Mouse (Mus musculus): ENCODE data around the gene Ugt2b1. TPM values are rescaled to one million over a fixed set of nuclear protein-coding genes. Genes with fewer than 3 reads are reported as not detected.

Ugt2b1 gene
- total and polyA plus RNA-seq, 2 experiments = 81.8 to 562 TPM

DNA sequence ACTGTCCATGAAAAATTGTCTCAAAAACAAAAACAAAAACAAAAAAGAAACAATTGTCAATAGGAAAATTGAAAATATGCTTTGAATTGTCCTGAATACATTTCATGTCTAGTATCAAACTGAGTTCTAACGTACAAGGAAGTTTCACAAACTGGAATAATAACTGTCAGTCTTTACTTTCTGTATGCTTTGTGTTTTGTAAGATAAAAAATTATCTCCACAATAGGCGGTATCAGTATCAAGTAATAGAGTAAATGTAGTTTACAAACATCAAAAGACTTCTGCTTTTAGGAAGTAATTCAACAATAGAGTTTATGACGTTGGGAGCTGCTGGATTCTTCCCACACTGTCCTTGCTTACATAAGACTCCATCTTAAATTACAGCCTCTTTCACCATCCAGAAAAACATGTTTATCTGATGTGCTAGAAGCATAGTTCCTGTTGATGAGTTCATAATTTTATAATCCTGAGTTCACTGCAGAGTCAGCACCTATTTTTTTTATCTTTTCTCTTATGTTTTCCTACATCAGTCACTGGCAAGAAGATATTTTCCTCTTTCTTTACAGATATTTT, 5.6 kb downstream of the Ugt2b1 start:
- TF ChIP-seq CTCF (IDR thresholded peaks at IDR 0.05; ENCODE audit: low read depth, low read length) (no peak), POLR2A (IDR thresholded peaks at IDR 0.05; ENCODE audit: extremely low read depth, insufficient read depth, low read length) (no peak)
- DNase-seq (ENCODE audit: extremely low read depth, low read depth, low spot score) = no peak
- WGBS = 45% methylated on average over 3 of the region's 3 CpGs
- Histone ChIP-seq H3K27ac (replicated peaks; ENCODE audit: insufficient read depth, low read depth, low read length) (no peak overlapping the region), H3K79me2 (ENCODE audit: control insufficient read depth, insufficient read depth, low read length) (no peaks in the 10 kb centered on the region; the same call in 1 of the 2 replicates), H3K4me1 (ENCODE audit: control insufficient read depth, insufficient read depth, low read length) (peaks cover 2% of the 10 kb centered on the region; the same call in 1 of the 2 replicates), H3K4me3 (ENCODE audit: insufficient read depth, low read depth, low read length) (no peak overlapping the region), H3K27me3 (ENCODE audit: control insufficient read depth, insufficient read depth, low read length) (no peaks in the 10 kb centered on the region), H3K36me3 (ENCODE audit: control insufficient read depth, insufficient read depth, low read length) (peaks cover 27% of the 10 kb centered on the region), H3K9ac (ENCODE audit: low read depth, low read length) (no peak overlapping the region)

DNA sequence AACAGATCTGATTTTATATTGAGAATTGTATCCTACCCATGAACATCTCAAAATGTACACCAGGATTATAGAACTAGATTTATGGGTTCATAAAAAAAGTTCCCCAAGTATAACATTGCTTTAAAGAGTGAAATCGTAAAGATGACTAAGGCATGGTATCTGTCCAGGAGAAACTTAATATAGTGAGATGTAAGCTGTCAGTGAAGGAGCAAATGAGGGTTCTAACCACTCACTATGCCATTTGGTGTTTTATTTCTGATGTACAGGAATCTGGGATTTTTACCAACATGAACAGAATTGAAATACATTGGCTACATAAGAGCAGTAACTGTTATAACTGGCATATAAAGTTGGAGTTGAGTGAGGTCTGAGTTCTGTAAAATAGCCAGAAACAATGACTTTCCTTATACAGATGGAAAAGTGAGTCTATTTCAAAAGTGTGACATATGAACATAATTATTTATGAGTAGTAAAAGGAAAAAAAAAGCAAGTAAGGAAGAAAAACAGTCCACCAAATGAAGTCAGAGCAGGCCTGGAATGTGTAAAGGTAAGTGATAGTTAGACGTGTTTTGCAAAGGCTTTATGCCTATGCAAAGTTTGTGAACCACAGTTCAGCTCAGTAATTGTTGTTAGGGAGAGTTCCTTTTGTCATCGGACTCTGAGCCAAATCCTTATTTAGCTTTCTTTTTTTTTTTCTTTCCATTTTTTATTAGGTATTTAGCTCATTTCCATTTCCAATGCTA, 14.8 kb downstream of the Ugt2b1 start:
- 66% methylated on average over 3 of the region's 3 CpGs for WGBS
- no peak overlapping the region for H3K9ac ChIP-seq (ENCODE audit: low read depth, low read length)
- H3K36me3 ChIP-seq (ENCODE audit: control insufficient read depth, insufficient read depth, low read length) = no peaks in the 10 kb centered on the region
- no peak overlapping the region for H3K4me3 ChIP-seq (ENCODE audit: insufficient read depth, low read depth, low read length)
- no peaks in the 10 kb centered on the region; the same call in 1 of the 2 replicates for H3K79me2 ChIP-seq (ENCODE audit: control insufficient read depth, insufficient read depth, low read length)
- no peak overlapping the region for H3K27ac ChIP-seq (replicated peaks; ENCODE audit: insufficient read depth, low read depth, low read length)
- no peak for DNase-seq (ENCODE audit: extremely low read depth, low read depth, low spot score)
- H3K4me1 ChIP-seq (ENCODE audit: control insufficient read depth, insufficient read depth, low read length) = peaks cover 7% of the 10 kb centered on the region; the same call in 1 of the 2 replicates
- no peaks in the 10 kb centered on the region for H3K27me3 ChIP-seq (ENCODE audit: control insufficient read depth, insufficient read depth, low read length)
- TF ChIP-seq CTCF (IDR thresholded peaks at IDR 0.05; ENCODE audit: low read depth, low read length) (no peak), POLR2A (IDR thresholded peaks at IDR 0.05; ENCODE audit: extremely low read depth, insufficient read depth, low read length) (no peak)

DNA sequence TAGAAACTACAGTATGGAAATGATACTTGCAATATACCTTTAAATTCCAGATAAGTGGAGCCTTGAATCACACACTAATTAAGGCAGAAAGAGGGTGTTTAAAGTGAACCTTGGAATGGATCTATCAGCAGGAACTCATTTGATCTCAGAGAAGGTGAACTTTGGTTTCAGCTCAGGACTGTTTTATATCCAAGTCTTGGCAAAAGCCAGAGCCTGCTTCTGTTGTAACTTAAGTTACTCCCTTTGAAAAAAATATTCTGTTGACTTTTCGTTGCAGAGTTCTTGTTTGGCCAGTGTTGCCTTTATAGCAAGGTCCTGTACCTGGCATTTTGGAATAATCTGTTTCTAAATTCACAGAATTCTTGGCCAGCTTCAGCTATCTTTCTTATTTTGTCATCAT, 15.6 kb downstream of the Ugt2b1 start:
- peak; percentile 99 for DNase-seq (ENCODE audit: extremely low read depth, low read depth, low spot score)
- no peak overlapping the region for H3K27ac ChIP-seq (replicated peaks; ENCODE audit: insufficient read depth, low read depth, low read length)

DNA sequence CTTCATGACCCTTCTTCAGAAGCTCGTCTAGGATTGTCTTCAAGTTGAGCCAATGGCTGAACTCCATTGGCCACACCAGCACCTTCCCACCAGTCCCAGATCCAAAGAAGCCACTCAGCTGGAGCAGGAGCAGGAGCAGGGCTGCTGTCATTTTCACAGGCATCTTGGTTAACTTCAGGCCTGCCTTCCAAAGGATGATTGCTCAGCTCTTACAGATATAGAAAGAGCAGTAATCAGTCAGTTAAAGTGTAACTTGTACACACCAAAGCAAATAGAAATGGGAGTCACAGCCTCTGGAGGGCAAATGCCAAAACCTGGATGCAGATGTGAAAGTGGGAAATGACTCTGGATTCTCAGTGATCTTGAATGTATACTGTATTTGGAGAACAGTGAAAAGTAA, 19.6 kb downstream of the Ugt2b1 start, which contains the start of gene Ugt2b34:
Gene Ugt2b34 (minus strand): TSS at position 180 of the 400 bp plus-strand sequence.
- H3K27ac ChIP-seq (replicated peaks; ENCODE audit: insufficient read depth, low read depth, low read length) = peak within 1 kb of the TSS; percentile 58
- H3K9ac ChIP-seq (ENCODE audit: low read depth, low read length) = peak within 1 kb of the TSS; percentile 94
- DNase-seq (ENCODE audit: extremely low read depth, low read depth, low spot score) = peak; percentile 96

More for the DNA sequence above, 15.6 kb downstream of the Ugt2b1 start:
- Histone ChIP-seq H3K4me3 (ENCODE audit: insufficient read depth, low read depth, low read length) (no peak overlapping the region), H3K27me3 (ENCODE audit: control insufficient read depth, insufficient read depth, low read length) (no peaks in the 10 kb centered on the region), H3K79me2 (ENCODE audit: control insufficient read depth, insufficient read depth, low read length) (peaks cover 3% of the 10 kb centered on the region; the same call in 1 of the 2 replicates), H3K36me3 (ENCODE audit: control insufficient read depth, insufficient read depth, low read length) (no peaks in the 10 kb centered on the region), H3K9ac (ENCODE audit: low read depth, low read length) (no peak overlapping the region), H3K4me1 (ENCODE audit: control insufficient read depth, insufficient read depth, low read length) (peaks cover 7% of the 10 kb centered on the region; the same call in 1 of the 2 replicates)
- WGBS = 8% methylated on average over 1 of the region's 1 CpGs
- TF ChIP-seq POLR2A (IDR thresholded peaks at IDR 0.05; ENCODE audit: extremely low read depth, insufficient read depth, low read length) = no peak
- no peak for TF ChIP-seq CTCF (IDR thresholded peaks at IDR 0.05; ENCODE audit: low read depth, low read length)

DNA sequence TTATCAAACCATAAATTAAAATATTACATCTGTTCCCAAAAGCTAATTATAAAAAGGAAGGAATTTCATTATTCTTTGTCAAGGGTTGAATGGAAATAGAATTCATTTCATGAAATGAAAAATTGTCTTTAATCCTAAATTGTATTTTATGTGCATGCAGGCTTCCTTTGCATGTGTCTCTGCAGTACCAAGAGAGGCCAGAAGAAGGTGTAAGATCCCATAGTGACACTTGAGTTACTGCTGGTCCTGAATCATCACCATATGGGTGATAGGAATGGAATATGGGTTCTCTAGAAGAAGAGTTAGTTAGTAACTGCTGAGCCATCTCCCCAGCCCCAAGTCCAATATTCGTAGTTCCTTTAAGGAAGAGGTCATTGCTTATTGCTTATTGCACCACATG, 36.4 kb downstream of the Ugt2b1 start:
- peaks cover 47% of the 10 kb centered on the region for H3K36me3 ChIP-seq (ENCODE audit: control insufficient read depth, insufficient read depth, low read length)
- no peak overlapping the region for H3K9ac ChIP-seq (ENCODE audit: low read depth, low read length)
- H3K79me2 ChIP-seq (ENCODE audit: control insufficient read depth, insufficient read depth, low read length) = no peaks in the 10 kb centered on the region
- peak; percentile 41 for DNase-seq (ENCODE audit: extremely low read depth, low read depth, low spot score)
- H3K27me3 ChIP-seq (ENCODE audit: control insufficient read depth, insufficient read depth, low read length) = no peaks in the 10 kb centered on the region
- H3K4me1 ChIP-seq (ENCODE audit: control insufficient read depth, insufficient read depth, low read length) = peaks cover 6% of the 10 kb centered on the region; the same call in 1 of the 2 replicates
- no peak overlapping the region for H3K4me3 ChIP-seq (ENCODE audit: insufficient read depth, low read depth, low read length)
- WGBS = 74% methylated on average over 1 of the region's 1 CpGs
- no peak overlapping the region for H3K27ac ChIP-seq (replicated peaks; ENCODE audit: insufficient read depth, low read depth, low read length)
- TF ChIP-seq CTCF (IDR thresholded peaks at IDR 0.05; ENCODE audit: low read depth, low read length) = no peak
- TF ChIP-seq POLR2A (IDR thresholded peaks at IDR 0.05; ENCODE audit: extremely low read depth, insufficient read depth, low read length) = no peak

More for the DNA sequence above, 19.6 kb downstream of the Ugt2b1 start, which contains the start of gene Ugt2b34:
- WGBS = 15% methylated on average over 1 of the region's 1 CpGs
- Histone ChIP-seq H3K36me3 (ENCODE audit: control insufficient read depth, insufficient read depth, low read length) (peaks cover 6% of the 10 kb centered on the region; the same call in 1 of the 2 replicates), H3K4me1 (ENCODE audit: control insufficient read depth, insufficient read depth, low read length) (peaks cover 15% of the 10 kb centered on the region), H3K79me2 (ENCODE audit: control insufficient read depth, insufficient read depth, low read length) (peaks cover 8% of the 10 kb centered on the region; the same call in 1 of the 2 replicates), H3K4me3 (ENCODE audit: insufficient read depth, low read depth, low read length) (peak within 1 kb of the TSS; percentile 56), H3K27me3 (ENCODE audit: control insufficient read depth, insufficient read depth, low read length) (no peaks in the 10 kb centered on the region)
- peak; percentile 60; the same call in 1 of the 2 replicates for TF ChIP-seq POLR2A (IDR thresholded peaks at IDR 0.05; ENCODE audit: extremely low read depth, insufficient read depth, low read length)
- TF ChIP-seq CTCF (IDR thresholded peaks at IDR 0.05; ENCODE audit: low read depth, low read length) = no peak

Data from liver, adult 2 months (tissue).